Mouse (Mus musculus) CH12.LX (cell line): ENCODE results near the gene Pigo.
"Not testable (repeated sequence)": the region's sequence is repeated elsewhere in the genome, so short reads cannot be mapped to it uniquely, and the experiment has no call there.

Experiments
- CHD2 ChIP-seq: IDR thresholded peaks from 2 replicates; pipeline ENCODE4 v1.6.1; 2011; ENCODE audit warnings: low read length, improper control_type of control experiment
- CTCF ChIP-seq, 2 experiments: IDR thresholded peaks in 1 of 2; conservative IDR thresholded peaks in 1 of 2; 2 replicates each; pipeline ENCODE4 v1.5.1; 2011 to 2012; ENCODE audit warnings: low read depth in 2 of 2, low read length in 2 of 2, improper control_type of control experiment in 1 of 2, inconsistent platforms in 1 of 2, mild to moderate bottlenecking in 1 of 2, moderate library complexity in 1 of 2
- EP300 ChIP-seq: IDR thresholded peaks from 2 replicates; pipeline ENCODE4 v1.6.1; 2011; ENCODE audit warnings: low read length, improper control_type of control experiment
- HCFC1 ChIP-seq: IDR thresholded peaks from 2 replicates; pipeline ENCODE4 v1.6.1; 2012; ENCODE audit warnings: low read depth, mild to moderate bottlenecking, inconsistent platforms, low read length, improper control_type of control experiment
- JUND ChIP-seq: conservative IDR thresholded peaks from 2 replicates; pipeline ENCODE4 v1.6.1; 2011; ENCODE audit warnings: low read depth, low read length, improper control_type of control experiment
- POLR2A ChIP-seq: IDR thresholded peaks from 2 replicates; pipeline ENCODE4 v1.6.1; 2011; ENCODE audit warnings: low read depth, mild to moderate bottlenecking, improper control_type of control experiment, low read length
- POLR2AphosphoS2 ChIP-seq: IDR thresholded peaks from 2 replicates; pipeline ENCODE4 v1.6.1; 2011; ENCODE audit warnings: low read depth, low read length, improper control_type of control experiment
- TCF12 ChIP-seq: IDR thresholded peaks from 2 replicates; pipeline ENCODE4 v1.6.1; 2014; ENCODE audit warnings: low read depth, mild to moderate bottlenecking, inconsistent platforms, low read length, improper control_type of control experiment
- ZC3H11A ChIP-seq: IDR thresholded peaks from 2 replicates; pipeline ENCODE4 v1.6.1; 2012; ENCODE audit warnings: low read depth, mild to moderate bottlenecking, inconsistent platforms, low read length, improper control_type of control experiment

GRCm38 (mm10) chr4:42980467-42980866 lies 45.2 kb downstream of the Pigo start:
- not testable (repeated sequence) for TF ChIP-seq TCF12; EP300; HCFC1; ZC3H11A; POLR2A; POLR2AphosphoS2; CTCF (conservative IDR thresholded peaks at IDR 0.05 in 1 of 2, IDR thresholded peaks at IDR 0.05 in 1 of 2; ENCODE audit: low read depth in 2 of 2, low read length in 2 of 2); JUND; CHD2
